Mouse (Mus musculus): Measurements from ENCODE around the gene Gm17455. TPM values are rescaled to one million over a fixed set of nuclear protein-coding genes. Genes with fewer than 3 reads are reported as not detected.

The Gm17455 gene
- total RNA-seq, 2 experiments from 2014 or later = not detected

DNA sequence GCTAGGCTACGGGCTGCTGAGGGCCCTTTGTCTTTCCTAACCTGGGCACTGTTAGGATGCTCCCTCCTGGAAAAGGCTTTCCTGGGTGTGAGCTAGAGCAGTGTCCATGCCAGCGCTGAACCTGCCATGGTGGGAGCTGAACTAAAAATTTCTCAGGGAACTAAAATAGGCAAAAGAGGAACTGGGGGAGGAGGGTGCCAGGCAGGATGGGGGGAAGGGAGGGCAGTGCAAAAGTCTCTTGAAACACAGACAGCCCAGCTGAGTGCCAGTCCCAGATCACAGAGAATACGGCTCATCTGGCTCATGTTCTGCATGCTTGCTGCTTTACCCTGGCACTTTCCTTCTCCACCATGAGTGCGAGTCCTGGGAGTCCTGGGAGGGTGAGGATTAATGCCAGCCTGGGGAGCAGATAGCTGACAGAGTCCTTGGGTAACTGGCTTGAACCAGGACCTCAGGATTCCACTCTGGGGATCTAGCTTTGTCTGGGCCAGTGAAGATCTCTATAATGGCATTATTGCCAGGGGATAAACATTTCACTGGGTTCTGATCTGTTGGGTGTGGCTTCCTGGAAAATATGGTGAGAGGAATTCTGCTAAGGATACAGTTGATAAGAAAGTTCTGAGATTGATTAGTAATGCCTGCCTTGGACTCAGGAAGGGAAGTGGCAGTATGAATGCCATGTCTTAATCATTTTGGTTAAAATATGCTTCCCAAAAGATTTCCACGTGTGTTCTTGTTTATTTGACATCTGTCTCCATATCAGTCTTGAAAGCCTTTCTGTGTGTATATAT lies 27.7 kb upstream of the Gm17455 start:
- no peak for DNase-seq
- intact Hi-C loops (cut with DNase I) = loop anchor here (2.0 kb wide), 1 partner anchor 17 kb away; no protein-coding TSS in a partner anchor

DNA sequence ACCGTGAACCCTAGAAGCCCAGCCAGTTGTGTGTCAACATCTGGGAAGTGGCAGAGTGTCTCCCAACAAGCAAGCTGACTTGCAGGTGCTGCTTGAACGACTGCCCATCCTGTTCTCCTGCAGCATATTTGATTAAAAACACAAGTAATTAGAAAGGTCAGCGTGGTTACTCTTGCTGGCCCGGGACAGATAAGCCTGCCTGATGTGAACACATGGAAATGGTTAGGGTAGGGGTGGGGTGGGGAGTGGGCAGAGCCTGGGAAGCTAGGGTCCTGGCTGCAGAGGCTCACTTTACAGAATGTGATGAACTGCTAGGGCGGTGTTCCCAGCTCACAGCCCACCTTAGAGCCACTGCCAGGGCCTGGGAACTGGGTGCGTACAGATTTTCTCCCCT lies 26.0 kb upstream of the Gm17455 start:
- intact Hi-C loops (cut with DNase I) = no loop called here
- no peak for DNase-seq

DNA sequence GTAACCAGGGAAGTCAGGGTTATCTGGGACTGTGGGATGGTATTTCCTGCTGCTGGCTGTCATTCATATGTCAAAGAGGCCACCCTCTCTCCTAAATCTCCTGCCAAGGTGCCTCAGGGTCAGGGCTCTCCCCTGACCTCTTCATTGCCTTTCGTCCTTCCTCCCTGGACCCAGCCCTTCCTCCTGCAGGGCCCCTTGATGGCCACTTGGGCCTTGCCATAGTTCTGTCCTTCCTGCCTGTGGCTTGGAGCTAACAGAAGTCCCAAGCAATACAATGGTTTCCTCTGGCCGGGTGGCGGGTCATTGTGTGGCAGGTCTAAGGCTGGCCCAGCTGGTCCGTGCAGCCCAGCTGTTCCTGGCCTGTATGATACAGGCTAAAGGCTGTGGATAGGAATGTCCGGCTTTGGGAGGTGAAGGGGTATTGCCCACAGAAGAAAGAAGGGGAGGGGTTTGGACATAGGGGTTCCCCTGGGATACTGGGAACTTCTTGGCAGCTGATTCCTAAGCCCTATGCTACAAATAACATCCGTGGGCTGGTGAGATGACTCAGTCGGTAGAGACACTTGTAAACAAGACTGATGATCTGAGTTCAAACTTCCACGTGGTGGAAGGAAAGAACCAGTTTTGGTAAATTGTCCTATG lies 25.5 kb upstream of the Gm17455 start:
- DNase-seq = peak; percentile 44 to 53
- intact Hi-C loops (cut with DNase I) = no loop called here

DNA sequence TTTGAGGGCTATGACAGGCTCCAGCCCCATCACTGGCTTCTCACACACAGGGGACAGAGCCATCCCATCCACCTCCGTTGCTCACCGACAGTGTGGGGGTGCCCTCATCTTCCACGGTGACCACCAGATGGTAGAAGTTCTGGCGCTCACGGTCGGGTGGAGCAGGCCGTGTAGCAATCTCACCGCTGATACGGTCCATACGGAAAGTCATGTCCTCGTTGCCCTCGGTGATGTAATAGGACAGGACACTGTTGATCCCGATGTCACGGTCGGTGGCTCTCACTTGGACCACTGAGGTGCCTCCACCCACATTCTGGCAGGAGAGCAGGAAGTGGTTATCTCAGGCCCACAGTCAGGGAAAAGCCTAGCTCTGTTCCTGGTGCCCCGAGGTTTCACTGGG lies 22.8 kb upstream of the Gm17455 start:
- DNase-seq = no peak

DNA sequence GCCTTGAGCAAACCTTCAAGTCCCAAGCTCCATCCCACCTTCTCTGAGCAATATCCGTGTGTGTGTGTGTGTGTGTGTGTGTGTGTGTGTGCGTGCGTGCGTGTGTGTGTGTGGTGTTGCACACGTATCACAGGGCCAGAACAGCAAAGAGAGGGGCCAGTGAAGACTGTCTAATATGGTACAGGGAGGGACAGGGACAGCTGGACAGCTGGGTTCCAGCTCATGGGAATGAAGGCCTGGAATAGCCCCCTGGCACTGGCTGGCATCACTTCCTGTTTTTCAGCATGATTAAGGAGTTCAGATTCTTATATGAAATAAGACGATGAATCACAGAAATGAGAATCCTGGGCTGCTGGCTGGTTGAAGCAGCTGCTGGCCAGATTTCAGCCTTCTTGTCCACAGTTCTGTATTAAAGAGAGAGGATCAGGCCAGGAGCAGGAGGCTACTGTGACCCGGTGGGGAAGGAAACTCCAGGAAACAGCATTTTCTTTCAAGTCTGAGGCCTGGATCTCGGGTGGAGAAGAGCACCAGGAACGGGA lies 20.0 kb upstream of the Gm17455 start:
- no peak for DNase-seq
- intact Hi-C loops (cut with DNase I) = no loop called here

More for the DNA sequence above, 22.8 kb upstream of the Gm17455 start:
- intact Hi-C loops (cut with DNase I) = no loop called here

DNA sequence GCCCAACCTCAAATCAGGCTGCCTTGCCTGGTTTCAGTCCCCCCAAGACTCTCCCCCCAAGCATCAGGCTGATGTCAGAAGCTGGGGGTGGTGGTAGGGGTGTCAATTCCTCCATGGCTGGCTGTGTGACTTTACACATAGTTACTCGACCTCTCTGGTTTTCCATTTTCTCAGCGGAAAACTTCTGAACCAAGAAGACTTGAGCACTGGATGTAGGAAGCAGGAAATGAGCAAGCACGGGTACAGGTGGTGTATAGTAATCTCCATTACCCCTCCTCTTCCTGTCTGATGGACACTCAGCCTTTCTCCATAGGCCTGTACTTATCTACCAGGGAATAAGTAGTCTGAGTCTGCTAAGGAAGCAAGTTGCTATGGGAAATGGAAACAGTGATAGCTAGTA lies 19.3 kb upstream of the Gm17455 start:
- DNase-seq = no peak
- intact Hi-C loops (cut with DNase I) = no loop called here

DNA sequence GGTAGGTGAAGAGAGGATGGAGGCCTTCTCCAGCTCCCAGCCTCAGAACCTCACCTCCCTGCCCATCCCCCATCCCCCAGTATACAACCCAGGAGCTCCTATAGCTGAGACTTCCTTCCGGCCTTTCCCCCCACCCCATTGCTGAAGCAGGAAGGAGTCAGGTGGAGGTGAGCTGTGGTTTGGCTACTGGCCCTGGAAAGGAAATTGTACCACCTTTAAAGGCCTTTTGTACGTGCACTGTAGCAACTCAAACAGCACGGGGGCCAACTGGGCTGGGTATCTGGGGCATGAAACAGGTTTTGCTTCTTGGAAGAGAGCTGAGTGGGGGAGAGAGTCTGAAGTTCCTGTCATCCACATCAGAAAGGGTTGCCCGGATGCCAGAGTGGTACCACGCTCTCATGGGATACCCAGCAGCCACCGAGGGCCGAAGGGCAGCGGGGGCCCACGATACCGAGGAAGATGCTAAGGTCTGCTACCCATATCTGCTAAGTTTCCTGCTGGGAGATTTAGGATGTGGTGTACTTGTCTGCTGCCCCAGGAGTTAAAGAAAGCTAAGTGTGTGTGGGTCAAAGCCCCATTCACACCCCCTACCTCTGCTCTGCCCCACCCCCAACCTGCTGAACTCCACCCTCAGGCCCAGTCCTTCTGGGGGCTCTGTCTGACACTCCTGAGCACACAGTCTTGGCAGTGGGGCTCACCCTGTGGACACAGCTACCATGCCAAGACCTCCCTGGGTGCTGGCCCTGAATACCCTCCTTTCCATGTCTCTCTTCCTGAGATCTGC lies 18.2 kb upstream of the Gm17455 start:
- DNase-seq = no peak
- intact Hi-C loops (cut with DNase I) = no loop called here

DNA sequence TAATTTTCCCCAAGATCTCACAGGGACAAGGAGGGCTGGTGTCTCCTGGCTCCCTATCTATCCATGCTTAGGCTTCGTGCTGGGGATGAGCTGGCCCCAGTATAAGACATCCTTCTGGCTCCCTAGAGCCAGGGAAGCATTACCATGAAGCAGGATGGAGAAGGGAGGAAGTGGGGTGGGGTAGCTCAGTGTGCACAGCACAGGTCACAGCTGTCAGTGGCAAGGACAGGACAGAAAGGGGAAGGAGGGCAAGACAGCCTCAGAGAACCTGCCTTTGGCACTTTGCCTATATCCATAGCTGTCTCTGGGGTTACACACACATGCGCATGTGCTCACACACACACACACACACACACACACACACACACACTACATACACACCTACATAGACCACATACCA lies 11.2 kb upstream of the Gm17455 start:
- intact Hi-C loops (cut with DNase I) = loop anchor here (5.0 kb wide), 1 partner anchor 41 kb away; the partner anchor contains the start of gene Vsir
- no peak for DNase-seq

DNA sequence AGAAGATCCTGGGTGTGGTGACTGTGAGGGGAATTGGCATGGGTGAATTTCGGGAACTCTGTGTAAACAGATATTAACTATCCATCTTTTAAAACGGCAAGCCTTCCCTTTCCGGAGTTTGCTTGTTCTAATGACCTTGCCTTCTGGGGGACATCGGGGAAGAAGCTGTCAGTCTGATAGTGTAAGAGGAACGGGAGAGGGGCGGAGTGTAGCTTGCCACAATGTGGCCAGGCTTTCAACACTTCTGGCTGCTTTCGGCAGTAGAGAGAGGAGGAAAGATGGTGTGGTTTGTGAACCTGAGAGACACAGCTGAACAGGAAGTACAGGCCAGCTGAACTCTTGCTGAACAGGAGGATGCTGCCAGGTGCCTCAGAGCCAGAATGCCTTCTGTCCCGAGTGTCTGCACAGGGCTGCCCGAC lies 10.1 kb upstream of the Gm17455 start:
- intact Hi-C loops (cut with DNase I) = loop anchor here (5.0 kb wide), 1 partner anchor 42 kb away; the partner anchor contains the start of gene Vsir
- no peak for DNase-seq

DNA sequence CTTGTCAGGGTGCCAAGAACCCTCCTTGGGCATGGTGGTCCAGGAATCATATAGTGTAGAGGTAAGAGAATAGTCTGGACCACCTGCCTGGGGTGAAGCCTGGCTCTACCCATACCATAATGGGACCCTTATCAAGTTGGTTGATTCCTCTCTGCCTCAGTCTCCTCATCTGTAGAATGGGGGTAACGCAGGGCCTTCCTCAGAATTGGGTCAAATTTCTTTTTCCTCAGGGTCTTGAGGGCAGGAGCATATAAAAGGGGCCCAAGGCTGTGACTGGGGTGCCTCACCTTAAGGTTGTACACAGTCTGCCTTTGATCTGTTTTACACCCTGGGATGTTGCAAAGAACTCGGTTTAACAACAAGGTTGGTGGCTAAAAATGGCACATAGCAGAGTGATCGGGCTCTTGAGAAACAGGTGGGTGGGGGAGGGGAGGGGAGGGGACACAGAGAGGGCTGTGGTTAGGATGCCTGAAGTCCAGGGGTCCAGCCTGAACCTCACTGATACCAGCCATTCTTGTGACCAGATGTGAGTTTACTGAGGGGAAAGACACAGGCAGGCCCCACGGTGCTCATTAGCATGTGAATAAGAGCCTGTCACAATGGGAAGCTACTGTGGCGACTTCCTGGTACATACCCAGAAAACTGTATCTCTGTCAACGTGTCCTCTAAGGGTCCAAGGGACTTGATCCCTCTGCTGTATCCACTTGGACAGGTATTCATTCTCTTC lies 9.2 kb upstream of the Gm17455 start:
- DNase-seq = no peak
- intact Hi-C loops (cut with DNase I) = no loop called here

DNA sequence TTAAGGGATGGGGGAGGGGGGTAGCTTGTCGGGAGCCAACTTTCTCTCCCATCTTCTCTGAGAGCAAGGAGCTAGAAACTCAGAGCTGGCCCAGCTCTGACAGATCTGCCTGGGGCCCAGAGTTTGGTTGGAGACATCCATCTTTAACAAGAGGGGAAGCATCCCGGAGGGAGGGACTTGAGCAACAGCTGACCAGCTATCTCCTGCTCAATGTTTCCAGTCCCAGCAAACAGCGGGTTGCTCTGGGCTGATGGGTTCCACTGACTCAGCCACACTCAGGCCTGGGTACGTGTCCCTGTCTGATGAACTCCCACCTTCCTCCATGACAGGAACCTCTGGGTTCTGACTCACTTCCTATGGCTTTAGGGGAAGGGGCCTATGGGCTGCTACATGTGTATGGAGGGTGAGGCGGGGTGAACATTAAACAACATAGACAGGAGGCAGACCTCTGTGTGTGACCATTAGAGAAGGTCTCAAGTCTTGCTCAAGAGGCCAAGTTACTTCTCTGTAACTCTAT lies 8.6 kb upstream of the Gm17455 start:
- intact Hi-C loops (cut with DNase I) = no loop called here
- no peak for DNase-seq

DNA sequence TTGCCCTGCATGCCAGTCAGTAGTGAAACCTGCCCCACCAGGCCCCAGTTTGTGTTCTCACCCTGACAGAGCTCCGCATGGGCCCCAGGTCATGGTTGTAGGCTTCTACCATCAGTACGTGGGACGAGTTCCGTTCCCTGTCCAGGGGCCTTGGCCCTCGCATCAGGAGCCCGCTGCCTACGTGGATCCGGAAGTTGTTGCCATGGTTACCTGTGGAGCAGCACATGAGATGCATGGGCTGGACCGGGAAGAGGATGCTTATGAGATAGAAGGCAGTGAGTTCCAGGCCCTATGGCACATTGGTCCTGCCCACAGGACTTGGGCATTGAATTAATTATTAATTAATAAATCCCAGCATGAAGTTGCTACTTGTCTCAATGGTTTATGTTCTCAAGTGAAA lies 7.9 kb upstream of the Gm17455 start:
- DNase-seq = no peak
- intact Hi-C loops (cut with DNase I) = no loop called here

DNA sequence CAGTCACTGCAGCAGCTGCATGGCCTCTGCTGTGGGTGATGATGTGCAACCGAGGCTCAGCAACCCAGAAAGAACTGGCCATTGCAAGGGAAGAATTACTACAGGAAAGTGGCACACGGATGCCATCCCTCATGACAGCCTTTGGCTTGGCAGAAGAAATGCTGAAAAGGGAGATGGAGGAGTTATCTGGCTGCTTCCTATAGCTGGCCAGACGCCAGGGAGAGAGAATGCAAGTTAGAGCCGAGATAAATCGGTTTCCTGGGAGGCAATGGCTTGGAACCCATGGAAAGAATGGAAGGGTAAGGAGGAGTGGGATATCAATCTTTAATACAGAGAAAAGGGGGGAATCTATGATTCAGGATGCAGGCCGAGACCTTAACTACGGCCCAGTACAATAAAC lies 4.6 kb upstream of the Gm17455 start:
- DNase-seq = no peak
- intact Hi-C loops (cut with DNase I) = no loop called here

DNA sequence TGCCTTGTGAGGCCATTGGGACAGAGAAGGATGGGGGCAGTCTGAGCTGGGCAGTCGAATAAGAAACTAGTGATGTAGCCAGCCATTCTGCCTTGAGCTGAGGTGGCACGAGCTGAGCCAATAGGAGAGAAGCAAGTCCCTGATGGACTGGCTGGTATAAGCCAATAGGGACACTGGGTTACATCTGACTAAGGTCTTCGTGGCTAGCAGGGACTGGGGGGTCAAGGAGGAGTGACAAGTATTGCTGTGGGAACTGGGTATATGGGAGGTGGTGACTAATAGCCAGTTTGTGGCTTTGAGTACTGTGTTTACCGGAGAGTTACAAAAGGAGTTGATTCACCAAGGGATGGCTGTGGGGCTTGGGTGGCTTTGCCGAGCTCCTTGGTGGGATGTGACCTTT lies 3.9 kb upstream of the Gm17455 start:
- no peak for DNase-seq
- intact Hi-C loops (cut with DNase I) = no loop called here

DNA sequence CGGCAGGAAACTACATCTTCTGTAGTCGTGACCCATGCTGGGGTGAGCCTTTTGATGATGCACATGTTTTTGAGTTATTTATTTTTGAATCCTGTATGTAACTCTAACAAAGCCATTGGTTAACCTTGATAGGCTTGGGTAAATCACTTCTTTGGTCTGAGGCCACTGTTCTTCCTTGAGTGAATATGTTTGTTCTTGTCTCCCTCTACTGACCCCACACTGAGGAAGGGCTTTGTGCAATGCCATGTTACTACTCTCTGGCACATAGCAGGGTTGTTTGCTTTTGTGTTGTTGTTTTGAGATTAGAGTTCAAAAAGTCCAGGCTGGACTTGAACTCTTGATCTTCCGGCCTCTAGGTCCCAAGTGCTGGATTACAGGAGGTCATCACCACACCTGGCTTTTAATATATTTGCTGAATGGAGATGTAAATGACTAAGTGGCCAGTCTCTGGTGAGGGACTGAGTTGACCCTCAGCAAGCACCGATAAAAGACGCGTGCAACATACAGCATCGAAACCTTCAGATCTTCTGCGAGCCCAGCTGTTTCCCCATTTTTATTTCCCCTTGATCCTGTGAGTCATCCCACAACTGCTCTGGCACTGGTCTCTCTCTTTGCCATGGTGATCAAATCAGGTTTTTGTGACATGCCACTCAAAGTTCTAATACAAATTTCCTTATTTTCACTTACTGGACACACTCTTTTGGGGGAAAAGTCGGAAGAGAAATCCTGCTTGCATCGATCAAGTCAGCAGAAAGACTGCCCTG lies 1.3 kb upstream of the Gm17455 start:
- DNase-seq = no peak
- intact Hi-C loops (cut with DNase I) = no loop called here

DNA sequence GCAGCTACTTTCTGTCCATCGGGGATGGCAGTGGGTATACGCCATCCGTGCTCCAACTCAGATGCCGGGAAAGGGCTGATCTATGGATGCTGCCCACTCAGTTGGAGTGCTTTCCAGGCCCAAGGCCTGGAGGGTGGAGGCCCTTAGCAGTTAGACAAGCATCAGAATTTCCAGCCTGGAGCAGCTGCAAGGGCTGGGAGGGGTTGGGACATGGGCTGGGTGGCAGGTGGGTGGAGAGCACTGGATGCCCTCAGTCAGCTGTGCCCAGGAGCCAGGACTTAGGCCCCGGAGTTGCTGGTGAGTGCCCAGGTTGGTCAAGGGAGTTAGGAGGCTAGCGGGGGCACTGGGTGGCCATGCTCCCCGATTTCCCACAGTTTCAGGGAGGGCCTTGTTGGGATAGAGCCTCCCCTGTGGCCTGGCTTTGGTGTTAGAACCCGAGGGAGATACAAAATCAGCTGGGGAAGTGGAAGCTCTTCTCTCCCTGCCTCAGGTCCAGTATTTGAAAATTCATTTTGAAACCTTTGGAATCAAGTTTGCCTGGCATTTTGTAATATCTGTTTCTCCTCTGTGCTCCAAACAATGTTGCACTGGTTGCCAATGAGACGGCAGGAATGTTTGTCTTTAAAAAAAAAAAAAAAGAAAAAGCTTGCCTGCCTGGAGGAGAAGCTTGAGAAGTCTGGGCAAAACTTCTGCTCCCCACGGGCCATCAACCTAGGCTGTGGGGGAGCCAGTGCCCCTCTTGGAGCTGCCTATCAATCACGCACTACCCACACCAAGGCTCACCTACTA lies 1.2 kb downstream of the Gm17455 start:
- no peak for DNase-seq
- intact Hi-C loops (cut with DNase I) = no loop called here

DNA sequence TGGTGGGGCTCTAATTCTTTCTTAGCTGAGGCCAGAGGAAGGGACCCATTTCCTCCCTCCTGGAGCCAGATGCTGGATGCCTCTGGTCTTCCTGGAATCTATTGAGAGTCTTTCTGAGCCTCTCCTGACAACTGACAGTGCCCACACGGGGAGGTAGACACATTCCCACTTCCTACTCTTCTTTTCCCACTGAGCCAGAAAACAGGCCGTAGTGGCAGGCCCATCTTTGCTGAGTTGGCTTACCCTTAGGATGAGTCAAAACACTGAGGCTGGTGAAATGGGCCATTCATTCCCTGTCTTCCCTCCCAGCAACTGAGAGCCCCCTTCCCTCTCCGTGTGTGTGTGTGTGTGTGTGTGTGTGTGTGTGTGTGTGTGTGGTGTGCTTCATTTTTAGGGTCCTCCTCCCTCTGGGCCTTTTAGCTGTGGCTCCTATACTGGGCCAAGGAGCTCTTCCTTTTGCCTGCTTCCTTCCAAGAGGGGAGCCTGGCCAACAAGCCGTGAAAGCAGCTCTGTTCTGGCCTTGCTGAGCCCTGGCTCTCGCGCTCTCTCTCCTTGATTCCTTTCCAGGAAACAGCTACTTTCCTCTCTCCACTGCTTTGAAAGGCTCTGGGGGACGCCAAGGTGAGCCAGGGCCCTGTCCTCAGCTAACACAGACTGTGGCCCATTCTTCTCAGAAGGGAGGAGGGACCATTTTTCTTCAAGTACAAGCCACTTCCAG lies 6.1 kb downstream of the Gm17455 start:
- intact Hi-C loops (cut with DNase I) = loop anchor here (2.0 kb wide), 1 partner anchor 59 kb away; the partner anchor contains the start of gene Vsir
- peak; percentile 45 to 55 for DNase-seq

DNA sequence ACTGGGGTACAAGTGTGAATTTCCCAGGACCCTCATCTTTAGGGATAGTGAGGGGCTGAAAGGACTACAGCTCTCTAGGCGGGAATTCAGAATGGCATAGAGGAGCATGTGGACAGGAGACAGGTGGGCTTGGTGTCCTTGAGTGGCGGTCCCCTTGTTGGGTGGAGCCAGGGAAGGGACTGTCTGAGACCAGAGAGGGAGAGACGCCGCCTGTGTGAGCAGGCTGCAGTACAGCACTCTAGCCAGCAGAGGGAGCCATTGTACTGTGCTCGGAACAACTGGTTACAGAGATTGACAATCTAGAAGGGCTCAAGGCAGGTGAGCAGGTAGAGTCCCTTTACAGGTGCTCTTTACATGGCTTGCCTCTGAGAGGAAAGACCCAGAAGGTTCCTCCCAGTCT lies 8.3 kb downstream of the Gm17455 start:
- peak; percentile 70 to 80 for DNase-seq
- intact Hi-C loops (cut with DNase I) = loop anchor here (2.0 kb wide), 2 partner anchors 61 to 103 kb away; partner anchors contain the start of gene Vsir

Data from heart, postnatal 14 days (tissue).